Mouse (Mus musculus) embryonic facial prominence, embryonic 12.5 days (tissue): ENCODE measurements around the gene Mast4. TPM values are rescaled to one million over a fixed set of nuclear protein-coding genes. Genes with fewer than 3 reads are reported as not detected.

ENCODE experiments used
- ATAC-seq: fragments of 200-750 bp; cut with Nextera tagmentation; 2 replicates; pipeline ENCODE4 v1.8.0; 2017; ENCODE audit not compliant: insufficient number of reproducible peaks, insufficient read depth, low FRiP score, low TSS enrichment
- H3K27ac ChIP-seq: fragments of 300-500 bp; sonication (generic); 2 replicates; pipeline ENCODE4 v1.5.1; 2016; ENCODE audit warnings: mild to moderate bottlenecking
- H3K27me3 ChIP-seq: fragments of 300-500 bp; sonication (generic); 2 replicates; pipeline ENCODE4 v1.6.1; 2016; ENCODE audit warnings: mild to moderate bottlenecking, moderate library complexity
- H3K36me3 ChIP-seq: fragments of 300-500 bp; sonication (generic); 2 replicates; pipeline ENCODE4 v1.6.1; 2016; ENCODE audit warnings: mild to moderate bottlenecking
- H3K4me1 ChIP-seq: fragments of 300-500 bp; sonication (generic); 2 replicates; pipeline ENCODE4 v1.6.1; 2016
- H3K4me2 ChIP-seq: fragments of 300-500 bp; sonication (generic); replicated peaks from 2 replicates; pipeline ENCODE4 v1.6.1; 2016; ENCODE audit warnings: mild to moderate bottlenecking, moderate library complexity
- H3K4me3 ChIP-seq: fragments of 300-500 bp; sonication (generic); 2 replicates; pipeline ENCODE4 v1.5.1; 2016; ENCODE audit warnings: mild to moderate bottlenecking
- H3K9ac ChIP-seq: fragments of 300-500 bp; sonication (generic); 2 replicates; pipeline ENCODE4 v1.6.1; 2016; ENCODE audit warnings: mild to moderate bottlenecking, moderate library complexity
- H3K9me3 ChIP-seq: fragments of 300-500 bp; sonication (generic); 2 replicates; pipeline ENCODE4 v1.6.1; 2016; ENCODE audit warnings: mild to moderate bottlenecking, moderate library complexity
- WGBS: fragments of 180-500 bp; shearing (Covaris S2); methylation state at CpG from one replicate; pipeline ENCODE4 v1.1.7; 2016; 5-methylcytosine and 5-hydroxymethylcytosine counted together
- polyA plus RNA-seq: library from polyadenylated mRNA; unstranded; fragments of >200 nt; fragmentation: Nextera tagmentation; extraction: Ambion mirVana; gene quantifications from 2 replicates; pipeline ENCODE4 v1.2.1, GENCODE M21; 2016

The Mast4 gene
- polyA plus RNA-seq, 1 experiment from 2014 or later = 28.5 TPM

DNA sequence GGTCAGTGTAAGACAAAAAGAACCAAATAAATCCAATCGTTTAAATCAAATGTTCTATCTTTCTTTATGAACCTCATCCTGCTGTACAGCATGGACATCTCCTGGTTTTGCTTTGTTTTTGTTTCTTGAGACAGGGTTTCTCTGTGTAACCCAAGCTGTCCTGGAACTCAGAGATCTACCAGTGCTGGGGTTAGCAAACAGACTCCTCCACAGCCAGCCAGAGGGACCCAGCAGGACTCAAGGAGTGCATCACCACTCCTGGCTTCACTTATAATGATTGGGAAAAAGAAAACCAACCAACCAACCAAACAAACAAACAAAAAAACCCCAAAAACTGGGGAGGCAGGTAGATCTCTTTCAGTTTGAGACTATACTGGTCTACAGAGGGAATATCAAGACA lies 469.5 kb downstream of the Mast4 start:
- 81% methylated on average over 1 of the region's 1 CpGs for WGBS
- no peak overlapping the region for H3K4me2 ChIP-seq
- no peak overlapping the region for H3K9ac ChIP-seq
- H3K27me3 ChIP-seq = no peaks in the 10 kb centered on the region
- no peaks in the 10 kb centered on the region for H3K36me3 ChIP-seq
- H3K9me3 ChIP-seq = peaks cover 9% of the 10 kb centered on the region; the same call in 1 of the 2 replicates
- H3K4me1 ChIP-seq = peaks cover 11% of the 10 kb centered on the region; the same call in 1 of the 2 replicates
- H3K4me3 ChIP-seq = no peak overlapping the region
- ATAC-seq = no peak
- H3K27ac ChIP-seq = no peak overlapping the region

GRCm38 (mm10) chr13:102864079-102864478 lies 470.2 kb downstream of the Mast4 start:
- no peak overlapping the region for H3K4me3 ChIP-seq
- peaks cover 11% of the 10 kb centered on the region; the same call in 1 of the 2 replicates for H3K4me1 ChIP-seq
- H3K36me3 ChIP-seq = no peaks in the 10 kb centered on the region
- H3K9me3 ChIP-seq = peaks cover 9% of the 10 kb centered on the region; the same call in 1 of the 2 replicates
- no peaks in the 10 kb centered on the region for H3K27me3 ChIP-seq
- H3K27ac ChIP-seq = no peak overlapping the region
- no peak overlapping the region for H3K9ac ChIP-seq
- WGBS = 64% methylated on average over 2 of the region's 2 CpGs
- H3K4me2 ChIP-seq = no peak overlapping the region
- ATAC-seq = no peak

- Histone ChIP-seq H3K4me2 (no peak overlapping the region), H3K27me3 (no peaks in the 10 kb centered on the region), H3K9me3 (peaks cover under 1% of the 10 kb centered on the region; the same call in 1 of the 2 replicates), H3K27ac (no peak overlapping the region), H3K36me3 (no peaks in the 10 kb centered on the region), H3K9ac (no peak overlapping the region), H3K4me3 (no peak overlapping the region), H3K4me1 (peaks cover 15% of the 10 kb centered on the region; the same call in 1 of the 2 replicates)
- ATAC-seq = no peak; the same call in 1 of the 2 replicates
- WGBS = 26% methylated on average over 2 of the region's 2 CpGs
Measured at GRCm38 (mm10) chr13:102862981-102863380, 471.3 kb downstream of the Mast4 start.

DNA sequence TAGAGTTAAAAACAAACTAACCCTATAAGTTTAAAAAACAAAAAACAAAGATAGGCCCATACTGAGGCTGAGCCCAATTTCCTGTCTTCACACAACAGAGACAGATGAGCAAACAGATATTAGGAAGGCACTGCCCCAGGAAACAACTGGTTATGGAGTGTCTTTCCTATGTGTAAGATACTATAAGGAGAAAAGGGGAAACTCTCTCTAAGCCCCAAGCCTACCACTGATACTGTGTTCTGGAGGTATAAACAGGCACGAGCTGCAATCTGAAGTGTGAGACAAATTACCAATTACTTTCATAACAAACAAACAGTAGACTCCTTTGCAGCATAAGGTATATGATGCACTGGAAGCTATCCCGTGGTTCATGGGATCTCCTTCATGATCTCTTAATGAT lies 471.9 kb downstream of the Mast4 start:
- peaks cover 15% of the 10 kb centered on the region; the same call in 1 of the 2 replicates for H3K4me1 ChIP-seq
- H3K27ac ChIP-seq = no peak overlapping the region
- no peaks in the 10 kb centered on the region for H3K9me3 ChIP-seq
- H3K9ac ChIP-seq = no peak overlapping the region
- H3K4me2 ChIP-seq = no peak overlapping the region
- WGBS = 75% methylated on average over 2 of the region's 2 CpGs
- H3K4me3 ChIP-seq = no peak overlapping the region
- no peaks in the 10 kb centered on the region for H3K27me3 ChIP-seq
- ATAC-seq = no peak
- H3K36me3 ChIP-seq = no peaks in the 10 kb centered on the region

DNA sequence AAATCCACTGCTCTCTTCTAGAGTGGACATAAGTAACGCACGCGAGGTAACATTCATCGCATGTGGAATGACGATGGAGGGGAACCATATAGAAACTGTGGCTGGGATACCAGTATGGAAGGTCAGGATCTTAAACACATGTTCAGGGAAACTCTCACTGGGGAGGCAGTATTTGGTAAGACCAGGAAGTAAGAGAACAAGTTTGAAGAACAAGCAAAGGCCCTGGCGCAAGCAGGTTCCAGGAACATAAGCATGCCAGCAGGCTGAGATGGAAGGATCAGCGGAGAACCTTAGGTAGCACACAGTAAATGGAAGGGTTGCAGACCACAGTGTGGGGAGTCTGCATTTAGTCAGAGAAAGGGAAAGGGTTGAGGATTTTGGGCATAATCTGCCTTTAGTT lies 473.6 kb downstream of the Mast4 start:
- ATAC-seq = no peak
- H3K36me3 ChIP-seq = no peaks in the 10 kb centered on the region
- H3K4me2 ChIP-seq = no peak overlapping the region
- H3K4me1 ChIP-seq = peaks cover 14% of the 10 kb centered on the region; the same call in 1 of the 2 replicates
- H3K4me3 ChIP-seq = no peak overlapping the region
- H3K27ac ChIP-seq = no peak overlapping the region
- WGBS = 92% methylated on average over 7 of the region's 7 CpGs
- H3K27me3 ChIP-seq = no peaks in the 10 kb centered on the region
- no peaks in the 10 kb centered on the region for H3K9me3 ChIP-seq
- H3K9ac ChIP-seq = no peak overlapping the region

DNA sequence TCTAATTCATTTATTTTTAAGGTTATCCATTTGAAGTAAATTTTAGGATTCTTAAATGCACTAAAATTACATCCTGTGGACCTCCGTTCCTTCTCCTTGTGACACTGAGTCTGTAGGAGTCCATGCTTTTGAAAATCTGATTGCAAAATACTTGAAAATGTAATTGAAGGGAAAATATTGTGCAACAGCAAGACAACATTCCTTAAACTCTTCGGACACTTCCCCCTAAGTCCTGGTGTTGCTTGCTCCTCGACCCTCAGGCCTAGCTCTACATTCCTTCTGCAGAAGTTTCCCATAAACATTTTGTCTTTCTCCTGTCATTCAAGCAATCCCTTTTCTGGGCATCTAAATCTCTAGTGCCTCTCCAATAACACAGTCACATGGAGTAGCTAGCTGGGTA lies 474.2 kb downstream of the Mast4 start:
- Histone ChIP-seq H3K27ac (no peak overlapping the region), H3K27me3 (no peaks in the 10 kb centered on the region), H3K36me3 (no peaks in the 10 kb centered on the region), H3K4me3 (no peak overlapping the region), H3K9ac (no peak overlapping the region), H3K9me3 (no peaks in the 10 kb centered on the region), H3K4me2 (no peak overlapping the region), H3K4me1 (peaks cover 8% of the 10 kb centered on the region; the same call in 1 of the 2 replicates)
- 63% methylated on average over 3 of the region's 3 CpGs for WGBS
- ATAC-seq = no peak

DNA sequence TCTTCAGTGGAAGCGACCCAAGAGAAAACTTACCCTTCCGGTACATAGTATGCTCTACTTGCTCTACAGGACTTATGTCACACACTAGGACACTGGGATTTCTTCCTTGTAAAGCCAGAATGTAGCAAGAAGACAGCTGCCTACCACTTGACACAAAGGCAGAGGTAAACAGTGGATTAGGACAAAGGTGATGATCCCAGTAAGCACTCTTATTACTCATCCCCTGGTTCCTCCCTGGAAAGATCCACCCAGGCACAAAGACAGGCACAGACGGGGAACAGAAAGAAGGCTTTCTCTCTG lies 476.8 kb downstream of the Mast4 start:
- no peak overlapping the region for H3K27ac ChIP-seq
- H3K9me3 ChIP-seq = no peaks in the 10 kb centered on the region
- H3K9ac ChIP-seq = no peak overlapping the region
- no peak overlapping the region for H3K4me2 ChIP-seq
- no peak overlapping the region for H3K4me3 ChIP-seq
- no peaks in the 10 kb centered on the region for H3K36me3 ChIP-seq
- H3K27me3 ChIP-seq = no peaks in the 10 kb centered on the region
- 90% methylated on average over 3 of the region's 3 CpGs for WGBS
- ATAC-seq = no peak
- H3K4me1 ChIP-seq = peaks cover 7% of the 10 kb centered on the region; the same call in 1 of the 2 replicates

DNA sequence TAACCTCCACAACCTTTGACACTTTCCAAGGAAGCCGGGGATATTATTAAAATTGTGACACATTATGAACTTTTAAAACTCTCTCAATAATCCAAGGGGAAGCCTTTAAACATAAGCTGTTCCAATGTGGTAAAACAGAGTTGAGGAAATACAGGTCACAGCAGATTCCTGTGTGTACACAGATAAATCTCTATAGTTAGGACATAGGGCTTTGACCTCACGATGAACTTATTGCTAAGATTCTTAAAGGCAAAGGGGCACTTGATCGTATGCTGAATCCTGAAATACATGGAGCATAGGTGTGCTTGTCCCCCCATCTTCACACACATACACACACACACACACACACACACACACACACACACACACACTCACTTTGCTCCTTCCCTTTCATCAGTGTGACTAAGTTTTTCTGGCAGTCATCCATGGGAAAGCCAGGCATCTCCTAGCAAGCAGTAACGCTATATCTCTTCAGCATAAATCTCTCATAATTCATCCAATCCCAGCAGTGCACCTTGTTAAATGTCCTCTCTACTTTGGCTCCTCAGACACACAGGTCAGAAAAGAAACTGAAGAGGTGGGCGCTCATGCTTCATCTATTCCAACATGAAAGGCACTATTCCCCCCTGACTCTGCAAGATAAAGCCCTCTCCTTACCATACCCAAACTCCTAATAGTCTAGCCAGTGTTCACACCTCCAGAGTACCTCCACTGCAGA lies 477.3 kb downstream of the Mast4 start:
- Histone ChIP-seq H3K36me3 (no peaks in the 10 kb centered on the region), H3K4me2 (no peak overlapping the region), H3K4me3 (no peak overlapping the region), H3K27me3 (no peaks in the 10 kb centered on the region), H3K27ac (no peak overlapping the region), H3K4me1 (peaks cover 7% of the 10 kb centered on the region; the same call in 1 of the 2 replicates), H3K9me3 (no peaks in the 10 kb centered on the region), H3K9ac (no peak overlapping the region)
- 87% methylated on average over 5 of the region's 5 CpGs for WGBS
- no peak for ATAC-seq

GRCm38 (mm10) chr13:102852865-102853264 lies 481.4 kb downstream of the Mast4 start:
- H3K9me3 ChIP-seq = no peaks in the 10 kb centered on the region

DNA sequence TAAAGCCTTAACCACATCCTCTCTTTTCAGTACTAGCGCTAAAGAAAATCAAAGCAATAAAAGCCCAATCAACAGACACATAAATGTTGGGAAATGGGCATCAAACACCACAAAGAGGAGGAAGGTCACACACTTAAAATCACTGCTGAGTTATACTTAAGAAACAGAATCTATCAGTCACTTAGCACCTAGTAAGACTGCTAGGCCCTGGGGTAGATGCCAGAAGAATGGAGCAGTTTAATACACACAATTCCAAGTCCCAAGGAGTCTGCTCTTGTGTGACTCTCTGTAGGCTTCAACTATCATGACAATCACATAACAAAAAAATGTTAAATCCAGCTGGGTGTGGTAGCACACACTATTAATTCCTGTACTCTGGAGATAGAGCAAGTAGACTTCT lies 483.0 kb downstream of the Mast4 start:
- WGBS = 100% methylated on average over 1 of the region's 1 CpGs
- H3K9ac ChIP-seq = no peak overlapping the region
- ATAC-seq = no peak
- no peak overlapping the region for H3K4me3 ChIP-seq
- H3K9me3 ChIP-seq = no peaks in the 10 kb centered on the region
- H3K4me1 ChIP-seq = no peaks in the 10 kb centered on the region
- no peak overlapping the region for H3K27ac ChIP-seq
- H3K27me3 ChIP-seq = no peaks in the 10 kb centered on the region
- H3K4me2 ChIP-seq = no peak overlapping the region
- H3K36me3 ChIP-seq = no peaks in the 10 kb centered on the region

More at GRCm38 (mm10) chr13:102852865-102853264, 481.4 kb downstream of the Mast4 start:
- ATAC-seq = no peak
- Histone ChIP-seq H3K9ac (no peak overlapping the region), H3K36me3 (no peaks in the 10 kb centered on the region), H3K27me3 (no peaks in the 10 kb centered on the region), H3K4me1 (0 out of 2 replicates have a peak, but pooled peaks cover 3% of the 10 kb centered on the region), H3K4me2 (no peak overlapping the region), H3K27ac (no peak overlapping the region), H3K4me3 (no peak overlapping the region)
- WGBS = 88% methylated on average over 5 of the region's 5 CpGs

DNA sequence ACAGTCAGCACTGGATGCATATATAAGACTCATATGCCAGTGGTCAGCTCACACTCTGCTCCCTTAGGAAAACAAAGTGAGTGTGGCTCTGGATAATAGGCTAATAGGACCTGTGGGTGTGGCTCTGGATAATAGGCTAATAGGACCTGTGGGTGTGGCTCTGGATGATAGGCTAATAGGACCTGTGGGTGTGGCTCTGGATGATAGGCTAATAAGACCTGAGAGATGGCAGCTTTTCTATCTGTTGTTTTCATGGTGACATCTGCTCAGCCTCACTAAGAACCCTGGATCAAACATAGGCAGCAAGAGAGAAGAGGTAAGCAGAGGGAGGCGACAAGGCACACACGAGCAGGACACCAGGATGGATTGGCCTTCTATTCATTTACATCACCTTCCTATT lies 483.7 kb downstream of the Mast4 start:
- no peak for ATAC-seq
- no peak overlapping the region for H3K4me3 ChIP-seq
- H3K36me3 ChIP-seq = no peaks in the 10 kb centered on the region
- no peaks in the 10 kb centered on the region for H3K27me3 ChIP-seq
- H3K9ac ChIP-seq = no peak overlapping the region
- 83% methylated on average over 2 of the region's 2 CpGs for WGBS
- 0 out of 2 replicates have a peak, but pooled peaks cover under 1% of the 10 kb centered on the region for H3K4me1 ChIP-seq
- no peak overlapping the region for H3K27ac ChIP-seq
- H3K9me3 ChIP-seq = no peaks in the 10 kb centered on the region
- H3K4me2 ChIP-seq = no peak overlapping the region

GRCm38 (mm10) chr13:102849068-102849467 lies 485.2 kb downstream of the Mast4 start:
- Histone ChIP-seq H3K4me2 (no peak overlapping the region), H3K9ac (no peak overlapping the region), H3K9me3 (no peaks in the 10 kb centered on the region), H3K4me3 (no peak overlapping the region), H3K27me3 (no peaks in the 10 kb centered on the region), H3K36me3 (no peaks in the 10 kb centered on the region), H3K27ac (no peak overlapping the region), H3K4me1 (0 out of 2 replicates have a peak, but pooled peaks cover 6% of the 10 kb centered on the region)
- no peak for ATAC-seq
- 70% methylated on average over 3 of the region's 3 CpGs for WGBS
